Mouse (Mus musculus): ENCODE measurements around the gene Acsbg2. TPM values are rescaled to one million over a fixed set of nuclear protein-coding genes. Genes with fewer than 3 reads are reported as not detected.
"Not testable (repeated sequence)": the region's sequence is repeated elsewhere in the genome, so short reads cannot be mapped to it uniquely, and the experiment has no call there.

The Acsbg2 gene
- not detected in 2 replicates for polyA plus RNA-seq (2014; fragmentation: Nextera tagmentation; extraction: Ambion mirVana)

DNA sequence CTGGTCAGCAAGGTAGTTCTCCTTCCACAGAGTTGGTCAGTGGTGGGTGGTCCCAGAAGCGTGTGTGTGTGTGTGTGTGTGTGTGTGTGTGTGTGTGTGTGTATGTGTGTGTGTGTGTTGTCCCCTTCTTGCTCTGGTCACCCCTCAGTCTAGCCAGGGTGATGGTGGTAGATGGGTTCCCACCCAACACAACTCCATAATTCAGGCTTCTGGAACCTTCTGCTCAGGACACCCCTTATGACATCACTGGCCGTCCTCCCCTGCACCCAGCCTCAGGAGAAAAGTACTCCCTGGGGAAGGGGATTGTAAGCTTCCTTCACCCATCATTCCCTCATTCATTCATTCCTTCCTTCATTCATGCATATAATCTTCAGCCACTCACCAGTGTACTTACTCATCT, at the start of gene Acsbg2:
Acsbg2 (minus strand) TSS at position 211 of the 400 bp plus-strand sequence.
- Histone ChIP-seq H3K4me2 (ENCODE audit: low read depth, severe bottlenecking) (no peak within 1 kb of the TSS), H3K9me3 (ENCODE audit: control insufficient read depth, low read length) (no peaks in the 10 kb centered on the region), H3K36me3 (ENCODE audit: control insufficient read depth, insufficient read depth, low read length) (no peaks in the 10 kb centered on the region), H3K4me3 (ENCODE audit: low read depth, low read length) (no peak within 1 kb of the TSS), H3K27me3 (ENCODE audit: control insufficient read depth, insufficient read depth, low read length) (no peaks in the 10 kb centered on the region), H3K9ac (ENCODE audit: low read length) (no peak within 1 kb of the TSS), H3K27ac (replicated peaks; ENCODE audit: low read depth, low read length) (no peak within 1 kb of the TSS), H3K4me1 (ENCODE audit: control insufficient read depth, insufficient read depth, low read length) (no peaks in the 10 kb centered on the region)
- 100% methylated on average over 1 of the region's 2 CpGs for WGBS
- DNase-seq (ENCODE audit: low spot score) (no peak), ATAC-seq (ENCODE audit: insufficient number of reproducible peaks, low FRiP score, low TSS enrichment, low read depth) (no peak)

DNA sequence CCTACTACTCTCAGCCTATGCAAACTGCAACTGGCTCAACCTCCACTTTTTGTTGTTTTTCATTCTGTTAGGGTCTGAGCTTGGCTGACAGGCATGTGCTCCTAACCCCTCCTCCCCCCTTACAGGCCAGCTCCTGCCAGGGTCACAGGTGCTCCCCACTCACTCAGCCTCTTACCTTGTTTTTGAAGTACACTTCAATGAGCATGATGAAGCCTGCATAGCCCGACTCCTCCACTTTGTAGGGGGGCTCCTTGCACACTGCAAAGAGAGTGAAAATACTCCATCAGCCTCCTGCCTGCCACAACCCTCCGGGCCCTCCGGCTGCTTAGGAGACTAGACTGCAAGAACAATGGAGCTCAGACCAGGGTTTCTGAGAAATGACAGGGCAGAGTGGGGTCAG, 45.5 kb upstream of the Acsbg2 start:
- no peak overlapping the region for H3K4me3 ChIP-seq (ENCODE audit: low read depth, low read length)
- H3K4me2 ChIP-seq (ENCODE audit: low read depth, severe bottlenecking), result no peak overlapping the region
- DNase-seq (ENCODE audit: low spot score) (no peak), ATAC-seq (ENCODE audit: insufficient number of reproducible peaks, low FRiP score, low TSS enrichment, low read depth) (no peak)
- H3K27me3 ChIP-seq (ENCODE audit: control insufficient read depth, insufficient read depth, low read length), result no peaks in the 10 kb centered on the region
- H3K4me1 ChIP-seq (ENCODE audit: control insufficient read depth, insufficient read depth, low read length), result no peaks in the 10 kb centered on the region
- WGBS, result 91% methylated on average over 3 of the region's 3 CpGs
- peaks cover 21% of the 10 kb centered on the region for H3K36me3 ChIP-seq (ENCODE audit: control insufficient read depth, insufficient read depth, low read length)
- H3K9me3 ChIP-seq (ENCODE audit: control insufficient read depth, low read length), result no peaks in the 10 kb centered on the region
- no peak overlapping the region for H3K27ac ChIP-seq (replicated peaks; ENCODE audit: low read depth, low read length)
- no peak overlapping the region for H3K9ac ChIP-seq (ENCODE audit: low read length)

GRCm38 (mm10) chr17:56917166-56917565, 42.9 kb upstream of the Acsbg2 start:
- no peak overlapping the region for H3K4me2 ChIP-seq (ENCODE audit: low read depth, severe bottlenecking)
- H3K9ac ChIP-seq (ENCODE audit: low read length), result no peak overlapping the region
- 96% methylated on average over 2 of the region's 2 CpGs for WGBS
- no peaks in the 10 kb centered on the region for H3K9me3 ChIP-seq (ENCODE audit: control insufficient read depth, low read length)
- H3K36me3 ChIP-seq (ENCODE audit: control insufficient read depth, insufficient read depth, low read length), result peaks cover 20% of the 10 kb centered on the region
- DNase-seq (ENCODE audit: low spot score) (no peak), ATAC-seq (ENCODE audit: insufficient number of reproducible peaks, low FRiP score, low TSS enrichment, low read depth) (no peak)
- H3K4me3 ChIP-seq (ENCODE audit: low read depth, low read length), result no peak overlapping the region
- H3K27me3 ChIP-seq (ENCODE audit: control insufficient read depth, insufficient read depth, low read length), result no peaks in the 10 kb centered on the region
- no peaks in the 10 kb centered on the region for H3K4me1 ChIP-seq (ENCODE audit: control insufficient read depth, insufficient read depth, low read length)
- H3K27ac ChIP-seq (replicated peaks; ENCODE audit: low read depth, low read length), result no peak overlapping the region

DNA sequence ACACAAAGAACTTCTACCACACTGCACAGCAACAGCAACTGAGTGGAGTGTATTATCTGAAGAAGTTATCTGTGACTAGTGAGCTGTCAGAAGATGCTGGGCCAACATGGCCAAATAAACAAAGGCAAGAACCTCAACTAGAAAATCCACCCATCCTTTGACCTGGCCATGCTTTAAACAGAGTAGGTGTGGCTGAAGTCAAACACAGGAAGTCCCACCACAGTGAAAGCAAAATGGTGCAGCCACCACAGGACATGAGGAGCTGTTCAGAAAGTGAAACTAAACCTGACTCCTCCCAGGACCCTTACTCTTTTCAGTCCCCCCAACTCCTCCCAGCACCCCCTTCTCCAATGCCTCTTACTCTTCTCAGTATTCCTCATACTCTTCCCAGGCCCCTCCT, 39.2 kb upstream of the Acsbg2 start:
- Histone ChIP-seq H3K4me2 (ENCODE audit: low read depth, severe bottlenecking) (no peak overlapping the region), H3K4me1 (ENCODE audit: control insufficient read depth, insufficient read depth, low read length) (no peaks in the 10 kb centered on the region), H3K9me3 (ENCODE audit: control insufficient read depth, low read length) (no peaks in the 10 kb centered on the region), H3K27me3 (ENCODE audit: control insufficient read depth, insufficient read depth, low read length) (no peaks in the 10 kb centered on the region), H3K9ac (ENCODE audit: low read length) (no peak overlapping the region), H3K4me3 (ENCODE audit: low read depth, low read length) (no peak overlapping the region), H3K27ac (replicated peaks; ENCODE audit: low read depth, low read length) (no peak overlapping the region), H3K36me3 (ENCODE audit: control insufficient read depth, insufficient read depth, low read length) (peaks cover 17% of the 10 kb centered on the region)
- no peak for ATAC-seq (ENCODE audit: insufficient number of reproducible peaks, low FRiP score, low TSS enrichment, low read depth)
- DNase-seq (ENCODE audit: low spot score), result no peak

- no peak overlapping the region for H3K9ac ChIP-seq (ENCODE audit: low read length)
- H3K4me1 ChIP-seq (ENCODE audit: control insufficient read depth, insufficient read depth, low read length), result no peaks in the 10 kb centered on the region
- ATAC-seq (ENCODE audit: insufficient number of reproducible peaks, low FRiP score, low TSS enrichment, low read depth) (no peak), DNase-seq (ENCODE audit: low spot score) (no peak)
- H3K36me3 ChIP-seq (ENCODE audit: control insufficient read depth, insufficient read depth, low read length), result peaks cover 17% of the 10 kb centered on the region
- WGBS, result 94% methylated on average over 3 of the region's 3 CpGs
- no peaks in the 10 kb centered on the region for H3K27me3 ChIP-seq (ENCODE audit: control insufficient read depth, insufficient read depth, low read length)
- H3K4me3 ChIP-seq (ENCODE audit: low read depth, low read length), result no peak overlapping the region
- no peaks in the 10 kb centered on the region for H3K9me3 ChIP-seq (ENCODE audit: control insufficient read depth, low read length)
- H3K27ac ChIP-seq (replicated peaks; ENCODE audit: low read depth, low read length), result no peak overlapping the region
- H3K4me2 ChIP-seq (ENCODE audit: low read depth, severe bottlenecking), result no peak overlapping the region
Observed at GRCm38 (mm10) chr17:56913023-56913422, 38.8 kb upstream of the Acsbg2 start.

GRCm38 (mm10) chr17:56909764-56910163, 35.5 kb upstream of the Acsbg2 start:
- not testable (repeated sequence) for H3K27me3 ChIP-seq (ENCODE audit: control insufficient read depth, insufficient read depth, low read length); H3K27ac ChIP-seq (replicated peaks; ENCODE audit: low read depth, low read length); H3K4me2 ChIP-seq (ENCODE audit: low read depth, severe bottlenecking); ATAC-seq (ENCODE audit: insufficient number of reproducible peaks, low FRiP score, low TSS enrichment, low read depth); H3K4me1 ChIP-seq (ENCODE audit: control insufficient read depth, insufficient read depth, low read length); H3K4me3 ChIP-seq (ENCODE audit: low read depth, low read length); H3K9ac ChIP-seq (ENCODE audit: low read length); DNase-seq (ENCODE audit: low spot score); H3K9me3 ChIP-seq (ENCODE audit: control insufficient read depth, low read length)
- 95% methylated on average over 2 of the region's 2 CpGs for WGBS
- peaks cover 19% of the 10 kb centered on the region for H3K36me3 ChIP-seq (ENCODE audit: control insufficient read depth, insufficient read depth, low read length)

- Histone ChIP-seq H3K9me3 (ENCODE audit: control insufficient read depth, low read length) (no peaks in the 10 kb centered on the region), H3K4me1 (ENCODE audit: control insufficient read depth, insufficient read depth, low read length) (no peaks in the 10 kb centered on the region), H3K27ac (replicated peaks; ENCODE audit: low read depth, low read length) (no peak overlapping the region), H3K4me3 (ENCODE audit: low read depth, low read length) (no peak overlapping the region), H3K4me2 (ENCODE audit: low read depth, severe bottlenecking) (no peak overlapping the region), H3K27me3 (ENCODE audit: control insufficient read depth, insufficient read depth, low read length) (no peaks in the 10 kb centered on the region), H3K36me3 (ENCODE audit: control insufficient read depth, insufficient read depth, low read length) (peaks cover 24% of the 10 kb centered on the region), H3K9ac (ENCODE audit: low read length) (no peak overlapping the region)
- ATAC-seq (ENCODE audit: insufficient number of reproducible peaks, low FRiP score, low TSS enrichment, low read depth), result no peak
- WGBS, result 76% methylated on average over 9 of the region's 9 CpGs
- DNase-seq (ENCODE audit: low spot score), result no peak
Observed at GRCm38 (mm10) chr17:56907887-56908286, 33.6 kb upstream of the Acsbg2 start.

DNA sequence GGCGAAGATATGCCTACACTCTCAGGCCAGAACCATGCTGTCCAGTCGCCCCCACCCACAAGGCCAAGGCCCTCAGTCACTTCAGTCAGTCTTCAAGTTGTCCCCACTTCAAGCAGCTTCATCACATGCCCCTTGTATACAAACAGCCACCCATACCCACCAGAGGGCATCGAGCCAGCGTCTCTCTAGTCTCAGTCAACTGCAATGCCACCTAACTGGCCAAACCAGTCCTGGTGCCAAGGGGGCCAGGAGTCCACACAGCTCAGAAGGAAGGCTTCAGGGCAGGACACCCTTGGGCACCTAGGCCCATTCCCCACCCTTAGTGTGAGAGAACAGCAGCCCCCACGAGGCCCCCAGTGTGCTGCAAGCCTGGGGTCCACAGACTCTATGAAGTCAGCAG, 32.8 kb upstream of the Acsbg2 start:
- no peak overlapping the region for H3K9ac ChIP-seq (ENCODE audit: low read length)
- ATAC-seq (ENCODE audit: insufficient number of reproducible peaks, low FRiP score, low TSS enrichment, low read depth) (no peak), DNase-seq (ENCODE audit: low spot score) (no peak)
- no peak overlapping the region for H3K4me2 ChIP-seq (ENCODE audit: low read depth, severe bottlenecking)
- H3K4me3 ChIP-seq (ENCODE audit: low read depth, low read length), result no peak overlapping the region
- 86% methylated on average over 5 of the region's 5 CpGs for WGBS
- H3K27me3 ChIP-seq (ENCODE audit: control insufficient read depth, insufficient read depth, low read length), result no peaks in the 10 kb centered on the region
- H3K27ac ChIP-seq (replicated peaks; ENCODE audit: low read depth, low read length), result no peak overlapping the region
- no peaks in the 10 kb centered on the region for H3K4me1 ChIP-seq (ENCODE audit: control insufficient read depth, insufficient read depth, low read length)
- H3K9me3 ChIP-seq (ENCODE audit: control insufficient read depth, low read length), result no peaks in the 10 kb centered on the region
- peaks cover 27% of the 10 kb centered on the region for H3K36me3 ChIP-seq (ENCODE audit: control insufficient read depth, insufficient read depth, low read length)

- no peak overlapping the region for H3K4me3 ChIP-seq (ENCODE audit: low read depth, low read length)
- no peak overlapping the region for H3K27ac ChIP-seq (replicated peaks; ENCODE audit: low read depth, low read length)
- peaks cover 29% of the 10 kb centered on the region for H3K36me3 ChIP-seq (ENCODE audit: control insufficient read depth, insufficient read depth, low read length)
- DNase-seq (ENCODE audit: low spot score) (no peak), ATAC-seq (ENCODE audit: insufficient number of reproducible peaks, low FRiP score, low TSS enrichment, low read depth) (no peak)
- no peaks in the 10 kb centered on the region for H3K4me1 ChIP-seq (ENCODE audit: control insufficient read depth, insufficient read depth, low read length)
- no peaks in the 10 kb centered on the region for H3K27me3 ChIP-seq (ENCODE audit: control insufficient read depth, insufficient read depth, low read length)
- H3K4me2 ChIP-seq (ENCODE audit: low read depth, severe bottlenecking), result no peak overlapping the region
- WGBS, result 96% methylated on average over 3 of the region's 3 CpGs
- no peaks in the 10 kb centered on the region for H3K9me3 ChIP-seq (ENCODE audit: control insufficient read depth, low read length)
- H3K9ac ChIP-seq (ENCODE audit: low read length), result no peak overlapping the region
Observed at GRCm38 (mm10) chr17:56906166-56906565, 31.9 kb upstream of the Acsbg2 start.

All from limb, embryonic 11.5 days (tissue).